12 mouse cellular contexts compared by ENCODE assay signal in the genomic region with DNA sequence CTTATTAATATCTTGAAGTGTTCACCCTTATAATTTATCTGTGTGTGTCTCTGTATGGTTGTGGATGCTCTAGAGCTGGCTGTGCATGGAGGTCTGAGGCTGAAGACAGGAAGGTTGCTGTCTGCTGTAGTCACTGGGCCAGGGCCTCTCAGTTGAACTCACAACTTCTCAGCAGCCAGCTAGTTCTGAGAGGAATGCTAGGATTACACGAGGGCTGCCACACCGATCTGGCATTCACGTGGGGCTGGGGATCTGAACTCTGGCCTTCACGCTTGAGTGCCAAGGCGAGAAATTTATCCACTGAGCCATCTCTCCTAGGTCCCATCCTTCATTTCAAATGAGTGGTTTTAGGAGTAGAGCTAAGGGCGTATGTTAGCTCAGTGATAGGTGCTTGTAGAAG.
"Had no signal": no experiment of that assay in that cellular context is flagged by ENCODE, and none has a peak within 500 bp of the region (broad histone marks: within the 10 kb centered on the region; RNA-seq: fewer than 3 reads in every experiment).

No protein-coding gene starts in this region.

- H3K27ac ChIP-seq: intestine, embryonic 15.5 days; layer of hippocampus, adult 2 months; liver, embryonic 13.5 days; lung, embryonic 15.5 days; midbrain, embryonic 13.5 days; stomach, embryonic 15.5 days had no signal

- H3K4me1 ChIP-seq: intestine, embryonic 15.5 days; stomach, embryonic 15.5 days had no signal

- ATAC-seq: intestine, embryonic 15.5 days; liver, postnatal 0 days had no signal

- H3K27me3 ChIP-seq: intestine, embryonic 15.5 days; liver, embryonic 13.5 days; lung, embryonic 15.5 days; midbrain, embryonic 13.5 days; stomach, embryonic 15.5 days had no signal

- H3K36me3 ChIP-seq: intestine, embryonic 15.5 days; limb, embryonic 10.5 days; lung, embryonic 15.5 days; midbrain, embryonic 13.5 days; stomach, embryonic 15.5 days had no signal

- H3K9me3 ChIP-seq: intestine, embryonic 15.5 days; limb, embryonic 10.5 days; liver, embryonic 13.5 days; lung, embryonic 15.5 days; midbrain, embryonic 13.5 days; stomach, embryonic 15.5 days had no signal

- H3K9ac ChIP-seq: intestine, embryonic 15.5 days; liver, embryonic 13.5 days; liver, postnatal 0 days; lung, embryonic 15.5 days; midbrain, embryonic 13.5 days; stomach, embryonic 15.5 days had no signal

- H3K4me2 ChIP-seq: intestine, embryonic 15.5 days; liver, embryonic 13.5 days; lung, embryonic 15.5 days; midbrain, embryonic 13.5 days; stomach, embryonic 15.5 days had no signal

- H3K4me3 ChIP-seq: intestine, embryonic 15.5 days; layer of hippocampus, adult 2 months; limb, embryonic 10.5 days; liver, embryonic 13.5 days; lung, embryonic 15.5 days; midbrain, embryonic 13.5 days; stomach, embryonic 15.5 days had no signal

- DNase-seq: liver, embryonic 13.5 days; liver, postnatal 0 days; lung, postnatal 14 days; right cerebral cortex, postnatal 14 days; thymus, adult 2 months; thymus, postnatal 25 days had no signal
